Mouse (Mus musculus) kidney, adult 18-20 months (tissue): ENCODE results near the gene Gm38392.

ENCODE experiments used
- DNase-seq: peaks from one replicate; pipeline ENCODE4 v3.0.0; 2021

Gm38392 gene

GRCm38 (mm10) chr3:88235216-88235615, 51.8 kb downstream of the Gm38392 start:
- DNase-seq, result no peak

- DNase-seq, result no peak
Observed at GRCm38 (mm10) chr3:88234041-88234440, 53.0 kb downstream of the Gm38392 start.

GRCm38 (mm10) chr3:88232851-88233649, 54.0 kb downstream of the Gm38392 start:
- no peak for DNase-seq

GRCm38 (mm10) chr3:88232301-88232702, 54.7 kb downstream of the Gm38392 start:
- DNase-seq, result no peak

- no peak for DNase-seq
Observed at GRCm38 (mm10) chr3:88231061-88231641, 55.9 kb downstream of the Gm38392 start.

- no peak for DNase-seq
Observed at GRCm38 (mm10) chr3:88230262-88231047, 56.6 kb downstream of the Gm38392 start.

GRCm38 (mm10) chr3:88229526-88229925, 57.5 kb downstream of the Gm38392 start:
- DNase-seq, result no peak

- DNase-seq, result no peak
Observed at GRCm38 (mm10) chr3:88228906-88229305, 58.1 kb downstream of the Gm38392 start.

- no peak for DNase-seq
Observed at GRCm38 (mm10) chr3:88227976-88228375, 59.0 kb downstream of the Gm38392 start.

- no peak for DNase-seq
Observed at GRCm38 (mm10) chr3:88227260-88227659, 59.8 kb downstream of the Gm38392 start.

- DNase-seq, result no peak
Observed at GRCm38 (mm10) chr3:88226101-88226845, 60.7 kb downstream of the Gm38392 start.

- no peak for DNase-seq
Observed at GRCm38 (mm10) chr3:88224929-88225328, 62.1 kb downstream of the Gm38392 start.

- DNase-seq, result no peak
Observed at GRCm38 (mm10) chr3:88222446-88222845, 64.6 kb downstream of the Gm38392 start.

GRCm38 (mm10) chr3:88221519-88222390, 65.3 kb downstream of the Gm38392 start:
- no peak for DNase-seq

- peak; percentile 68 for DNase-seq
Observed at GRCm38 (mm10) chr3:88220842-88221241, 66.2 kb downstream of the Gm38392 start.

- DNase-seq, result no peak
Observed at GRCm38 (mm10) chr3:88219940-88220339, 67.1 kb downstream of the Gm38392 start.

GRCm38 (mm10) chr3:88217679-88218078, 69.3 kb downstream of the Gm38392 start:
- DNase-seq, result no peak

- no peak for DNase-seq
Observed at GRCm38 (mm10) chr3:88216534-88217326, 70.3 kb downstream of the Gm38392 start.

- DNase-seq, result no peak
Observed at GRCm38 (mm10) chr3:88216116-88216515, 70.9 kb downstream of the Gm38392 start.

- DNase-seq, result no peak
Observed at GRCm38 (mm10) chr3:88215553-88216004, 71.4 kb downstream of the Gm38392 start.

GRCm38 (mm10) chr3:88214971-88215552, 71.9 kb downstream of the Gm38392 start:
- DNase-seq, result peak; percentile 12
